Mouse (Mus musculus) neural tube, embryonic 15.5 days (tissue): ENCODE measurements around the gene Urb2. TPM values are rescaled to one million over a fixed set of nuclear protein-coding genes. Genes with fewer than 3 reads are reported as not detected.
A peak's percentile ranks its signal among the peaks of the same experiment; 100 is the strongest.

Experiments
- ATAC-seq: fragments of 200-750 bp; cut with Nextera tagmentation; 2 replicates; pipeline ENCODE4 v1.8.0; 2017; ENCODE audit warnings: mild to moderate bottlenecking, moderate TSS enrichment, moderate library complexity; ENCODE audit not compliant: low FRiP score
- H3K27ac ChIP-seq: fragments of 300-500 bp; sonication (generic); replicated peaks from 2 replicates; pipeline ENCODE4 v1.5.1; 2015; ENCODE audit warnings: mild to moderate bottlenecking, inconsistent platforms
- H3K27me3 ChIP-seq: fragments of 300-500 bp; sonication (generic); replicated peaks from 2 replicates; pipeline ENCODE4 v1.6.1; 2015; ENCODE audit warnings: inconsistent platforms
- H3K36me3 ChIP-seq: fragments of 300-500 bp; sonication (generic); 2 replicates; pipeline ENCODE4 v1.6.1; 2015; ENCODE audit warnings: inconsistent platforms
- H3K4me1 ChIP-seq: fragments of 300-500 bp; sonication (generic); 2 replicates; pipeline ENCODE4 v1.6.1; 2015; ENCODE audit warnings: inconsistent platforms
- H3K4me2 ChIP-seq: fragments of 300-500 bp; sonication (generic); 2 replicates; pipeline ENCODE4 v1.6.1; 2015; ENCODE audit warnings: inconsistent platforms, mild to moderate bottlenecking, moderate library complexity
- H3K4me3 ChIP-seq: fragments of 300-500 bp; sonication (generic); replicated peaks from 2 replicates; pipeline ENCODE4 v1.5.1; 2015; ENCODE audit warnings: mild to moderate bottlenecking, inconsistent platforms
- H3K9ac ChIP-seq: fragments of 300-500 bp; sonication (generic); replicated peaks from 2 replicates; pipeline ENCODE4 v1.6.1; 2015; ENCODE audit warnings: mild to moderate bottlenecking, inconsistent platforms
- H3K9me3 ChIP-seq: fragments of 300-500 bp; sonication (generic); replicated peaks from 2 replicates; pipeline ENCODE4 v1.6.1; 2016; ENCODE audit warnings: inconsistent platforms
- WGBS: fragments of 180-500 bp; shearing (Covaris S2); methylation state at CpG from one replicate; pipeline ENCODE4 v1.1.7; 2015; ENCODE audit warnings: mixed read lengths; 5-methylcytosine and 5-hydroxymethylcytosine counted together
- microRNA counts: library from miRNA; unstranded; fragments of <30 nt; microRNA quantifications from one replicate; lab custom pipeline; 2016
- microRNA-seq: library from miRNA; unstranded; fragments of <30 nt; microRNA quantifications from one replicate; pipeline ENCODE4, GENCODE M21; 2017
- polyA plus RNA-seq: library from polyadenylated mRNA; unstranded; fragments of >200 nt; fragmentation: Nextera tagmentation; extraction: Ambion mirVana; gene quantifications from 2 replicates; pipeline ENCODE4 v1.2.1, GENCODE M21; 2015

Gene Urb2
- polyA plus RNA-seq, 1 experiment from 2014 or later = 3.1 TPM

DNA sequence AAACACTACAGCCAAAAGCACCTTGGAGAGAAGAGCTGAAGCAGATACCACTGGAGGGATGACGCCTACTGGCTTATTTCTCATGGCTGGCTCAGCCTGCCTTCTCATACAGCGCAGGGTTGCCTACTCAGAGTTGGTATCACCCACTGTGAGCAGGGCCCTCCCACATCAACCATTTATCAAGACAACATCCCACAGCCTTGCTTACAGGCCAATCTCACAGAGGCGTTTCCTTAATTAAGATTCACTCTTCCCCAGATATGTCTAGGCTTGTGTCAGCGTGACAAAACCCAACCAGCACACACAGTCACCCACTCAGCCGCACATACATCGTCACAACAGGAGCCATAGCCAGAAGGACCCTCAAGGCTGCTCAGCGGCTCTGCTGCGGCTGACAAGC, 61.3 kb downstream of the Urb2 start:
- H3K9me3 ChIP-seq = no peaks in the 10 kb centered on the region

DNA sequence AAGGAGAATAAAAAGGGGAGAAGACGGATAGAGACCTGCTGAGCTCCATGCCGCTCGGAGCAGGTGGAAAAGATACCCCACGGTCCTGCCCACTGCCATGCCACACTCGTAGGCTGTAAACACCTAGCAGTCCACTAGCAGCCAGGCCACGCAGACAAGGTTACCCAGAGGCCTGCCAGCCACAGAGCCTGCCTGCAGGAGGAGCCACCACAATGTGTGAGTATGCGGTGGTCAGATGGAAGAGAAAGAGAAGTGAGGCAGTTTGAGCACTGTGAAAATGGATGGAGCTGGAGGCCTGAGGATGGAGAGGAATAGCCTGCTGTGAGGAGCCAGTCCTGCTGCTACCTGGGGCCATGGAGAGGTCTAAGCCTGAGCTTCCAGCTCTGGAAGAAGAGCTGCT, 62.3 kb downstream of the Urb2 start:
- H3K4me1 ChIP-seq = peaks cover 9% of the 10 kb centered on the region; the same call in 1 of the 2 replicates
- no peaks in the 10 kb centered on the region for H3K9me3 ChIP-seq
- ATAC-seq = no peak
- H3K4me3 ChIP-seq = no peak overlapping the region
- H3K36me3 ChIP-seq = no peaks in the 10 kb centered on the region
- H3K9ac ChIP-seq = no peak overlapping the region
- no peak overlapping the region for H3K4me2 ChIP-seq
- no peaks in the 10 kb centered on the region for H3K27me3 ChIP-seq
- H3K27ac ChIP-seq = no peak overlapping the region
- 84% methylated on average over 7 of the region's 7 CpGs for WGBS

More for the DNA sequence above, 61.3 kb downstream of the Urb2 start:
- Histone ChIP-seq H3K27ac (no peak overlapping the region), H3K9ac (no peak overlapping the region), H3K4me1 (peaks cover 9% of the 10 kb centered on the region; the same call in 1 of the 2 replicates), H3K27me3 (no peaks in the 10 kb centered on the region), H3K36me3 (no peaks in the 10 kb centered on the region), H3K4me3 (no peak overlapping the region), H3K4me2 (no peak overlapping the region)
- WGBS = 83% methylated on average over 8 of the region's 8 CpGs
- ATAC-seq = no peak

DNA sequence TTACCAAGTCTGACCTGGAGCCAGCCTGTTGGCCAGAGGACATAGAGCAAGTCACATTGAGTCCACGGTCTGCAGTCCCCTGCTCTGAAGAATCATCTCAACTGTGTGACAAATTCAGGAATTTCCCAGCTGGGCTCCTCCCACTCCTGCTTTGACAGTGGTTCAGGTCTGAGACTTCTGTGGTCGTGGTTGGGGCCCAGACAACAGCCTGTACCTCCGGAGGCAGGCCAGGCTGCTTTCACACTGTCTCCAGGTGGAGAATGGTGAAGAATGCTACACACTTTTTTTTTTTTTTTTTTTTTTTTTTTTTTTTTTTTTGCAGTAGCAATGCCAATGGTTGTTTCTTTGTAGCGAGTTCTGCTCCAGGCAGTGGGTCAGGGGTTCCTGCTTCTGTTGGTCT, 64.4 kb downstream of the Urb2 start:
- Histone ChIP-seq H3K4me2 (no peak overlapping the region), H3K4me3 (no peak overlapping the region), H3K9ac (no peak overlapping the region), H3K9me3 (no peaks in the 10 kb centered on the region), H3K4me1 (peaks cover 4% of the 10 kb centered on the region; the same call in 1 of the 2 replicates), H3K36me3 (no peaks in the 10 kb centered on the region), H3K27me3 (no peaks in the 10 kb centered on the region), H3K27ac (no peak overlapping the region)
- WGBS = 79% methylated on average over 4 of the region's 4 CpGs
- no peak for ATAC-seq

DNA sequence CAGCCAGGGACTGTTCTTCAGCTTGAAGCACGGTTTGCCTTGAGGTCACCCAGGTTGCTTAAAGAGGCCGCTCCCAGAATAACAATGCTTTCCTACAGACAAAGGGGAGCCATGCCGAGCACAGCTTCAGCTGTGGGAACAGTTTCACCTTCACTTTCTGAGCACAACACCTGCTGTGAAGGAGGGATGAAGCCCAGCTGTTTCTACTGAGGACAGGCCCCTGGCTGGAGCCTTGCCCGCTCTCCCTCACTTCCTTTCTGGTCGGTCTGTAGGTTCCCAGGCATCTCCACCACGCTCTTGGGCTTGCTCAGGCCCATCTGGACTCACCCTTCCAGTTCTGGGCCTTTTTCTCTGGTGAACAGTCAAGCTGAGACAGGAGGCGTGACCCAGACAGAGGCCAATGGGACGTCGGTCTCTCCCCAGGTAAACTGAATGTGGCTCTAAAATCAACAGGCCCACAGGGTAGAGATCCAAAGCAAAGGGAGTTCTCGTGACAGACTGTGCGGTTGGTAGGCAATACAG, 66.8 kb downstream of the Urb2 start:
- no peak overlapping the region for H3K27ac ChIP-seq
- ATAC-seq = no peak
- no peak overlapping the region for H3K4me3 ChIP-seq
- no peaks in the 10 kb centered on the region for H3K27me3 ChIP-seq
- 56% methylated on average over 11 of the region's 11 CpGs for WGBS
- no peaks in the 10 kb centered on the region for H3K36me3 ChIP-seq
- no peak overlapping the region for H3K9ac ChIP-seq
- no peaks in the 10 kb centered on the region for H3K4me1 ChIP-seq
- no peak overlapping the region for H3K4me2 ChIP-seq
- H3K9me3 ChIP-seq = no peaks in the 10 kb centered on the region

DNA sequence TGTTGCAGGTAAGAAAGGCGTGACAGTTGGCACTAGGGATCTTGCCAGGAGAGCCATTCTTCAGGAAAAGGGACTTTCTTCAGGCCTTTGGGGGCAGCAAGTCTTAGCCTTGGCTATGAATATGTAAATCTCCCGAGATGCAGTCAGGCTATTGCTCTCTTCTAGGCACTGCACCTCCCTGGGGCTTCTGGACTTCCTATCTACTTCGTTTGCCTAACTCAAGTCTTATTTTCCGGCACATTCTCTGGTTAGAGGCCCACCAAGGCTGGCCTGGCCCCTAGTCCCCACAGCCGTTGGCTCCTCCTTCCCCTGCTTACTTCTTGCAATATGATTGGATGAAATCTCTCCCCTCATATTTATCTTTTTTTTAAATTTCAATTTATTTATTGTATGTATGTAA, 67.7 kb downstream of the Urb2 start:
- Histone ChIP-seq H3K4me1 (no peaks in the 10 kb centered on the region), H3K4me3 (no peak overlapping the region), H3K27ac (no peak overlapping the region), H3K9ac (no peak overlapping the region), H3K36me3 (no peaks in the 10 kb centered on the region), H3K27me3 (no peaks in the 10 kb centered on the region), H3K4me2 (no peak overlapping the region), H3K9me3 (no peaks in the 10 kb centered on the region)
- ATAC-seq = no peak
- WGBS = 85% methylated on average over 5 of the region's 5 CpGs

DNA sequence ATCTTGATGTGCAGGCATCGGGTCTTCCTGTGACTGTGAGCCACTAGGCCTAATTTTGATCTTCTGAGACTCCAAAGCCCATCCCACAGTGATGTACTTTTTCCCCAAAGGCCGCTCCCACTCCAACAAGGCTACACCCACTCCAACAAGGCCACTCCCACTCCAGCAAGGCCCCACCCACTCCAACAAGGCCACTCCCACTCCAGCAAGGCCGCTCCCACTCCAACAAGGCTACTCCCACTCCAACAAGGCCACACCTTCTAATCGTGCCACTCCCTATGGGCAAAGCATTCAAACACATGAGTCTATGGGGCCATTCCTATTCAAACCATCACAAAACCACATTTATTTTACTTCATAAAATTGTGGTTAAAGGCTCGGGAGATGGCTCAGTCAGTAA, 69.2 kb downstream of the Urb2 start:
- Histone ChIP-seq H3K9me3 (no peaks in the 10 kb centered on the region), H3K27ac (no peak overlapping the region), H3K4me3 (no peak overlapping the region), H3K4me1 (no peaks in the 10 kb centered on the region), H3K4me2 (no peak overlapping the region), H3K27me3 (no peaks in the 10 kb centered on the region), H3K9ac (no peak overlapping the region), H3K36me3 (no peaks in the 10 kb centered on the region)
- 94% methylated on average over 5 of the region's 5 CpGs for WGBS
- no peak for ATAC-seq

MicroRNAs encoded within 50 kb of the gene (microRNA counts, 519-probe panel; counts per million panel counts)
- microRNA mmu-miR-1967 (lab: Ali Mortazavi, UCI) = 1,825 counts per million, percentile 33 among the panel's probes with 10 or more counts

Small RNA genes within 50 kb of the gene (microRNA-seq; reads per million reads assigned to microRNA genes)
- not detected for gene Mir1967

Other genes with a start within 250 kb of the Urb2 start
- gene Rab4a, start 215.5 kb upstream of the Urb2 start, polyA plus RNA-seq = 78.2 and 87.0 TPM in 2 replicates
- 4.2 and 4.8 TPM in 2 replicates for gene Ccsap, start 161.3 kb upstream of the Urb2 start, polyA plus RNA-seq
- gene Acta1, start 126.8 kb upstream of the Urb2 start, polyA plus RNA-seq = 92.7 and 174 TPM in 2 replicates
- 16.8 and 24.1 TPM in 2 replicates for gene Nup133, start 72.2 kb upstream of the Urb2 start, polyA plus RNA-seq
- gene Abcb10, start 38.4 kb upstream of the Urb2 start, polyA plus RNA-seq = 14.0 and 16.4 TPM in 2 replicates
- 21.5 and 27.4 TPM in 2 replicates for gene Taf5l, start 111 bp upstream of the Urb2 start, polyA plus RNA-seq
- gene Galnt2, start 209.9 kb downstream of the Urb2 start, polyA plus RNA-seq = 59.7 and 62.7 TPM in 2 replicates